Mouse (Mus musculus) adipocyte (in vitro differentiated cells): ENCODE results near the gene Tex50.
A peak's percentile ranks its signal among the peaks of the same experiment; 100 is the strongest.
"Not testable (repeated sequence)": the region's sequence is repeated elsewhere in the genome, so short reads cannot be mapped to it uniquely, and the experiment has no call there.

Source experiments
- DNase-seq: peaks from one replicate; pipeline ENCODE4 v3.0.0-alpha.2; 2016; ENCODE audit warnings: low spot score

The Tex50 gene

DNA sequence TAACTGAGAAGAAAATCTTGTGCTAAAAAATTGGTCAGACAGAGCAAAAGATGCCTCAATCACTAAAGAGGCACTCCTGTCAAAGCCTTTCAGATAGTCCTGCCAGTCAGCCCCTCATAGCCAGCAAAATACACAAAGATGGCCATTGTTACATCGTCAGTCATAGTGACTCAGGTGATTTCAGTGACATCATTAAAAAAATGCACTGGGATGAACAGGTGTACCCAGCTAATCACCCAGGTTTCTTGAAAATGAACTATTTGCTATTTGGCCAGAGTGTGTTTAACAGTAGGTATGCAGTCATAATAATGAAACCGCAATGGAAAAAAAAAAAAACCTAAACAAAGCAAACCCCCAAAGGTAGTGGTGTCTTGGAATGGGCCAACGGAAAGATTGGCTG lies at the start of gene Tex50:
Gene Tex50 (minus strand): TSS at position 101 of the 400 bp plus-strand sequence.
- no peak for DNase-seq

DNA sequence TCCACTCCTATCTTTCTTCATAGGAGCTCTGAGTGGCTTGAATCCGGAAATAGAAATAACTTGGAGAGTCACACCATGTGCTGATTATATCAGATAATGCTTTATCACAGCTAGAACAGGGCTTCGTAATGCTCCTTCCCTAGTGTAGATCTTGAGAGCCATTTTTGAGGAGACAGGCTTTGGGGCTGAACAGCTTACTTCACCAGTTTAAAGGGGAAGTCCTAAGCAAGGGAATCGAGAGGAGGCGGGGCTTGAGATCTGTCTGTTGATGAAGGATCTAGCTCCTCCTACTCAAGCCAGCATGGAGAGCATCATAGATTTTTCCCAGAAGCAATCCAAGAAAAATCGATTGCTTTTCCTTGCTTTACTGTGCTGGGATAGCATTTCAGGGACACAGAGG lies 40.7 kb upstream of the Tex50 start:
- DNase-seq = no peak

DNA sequence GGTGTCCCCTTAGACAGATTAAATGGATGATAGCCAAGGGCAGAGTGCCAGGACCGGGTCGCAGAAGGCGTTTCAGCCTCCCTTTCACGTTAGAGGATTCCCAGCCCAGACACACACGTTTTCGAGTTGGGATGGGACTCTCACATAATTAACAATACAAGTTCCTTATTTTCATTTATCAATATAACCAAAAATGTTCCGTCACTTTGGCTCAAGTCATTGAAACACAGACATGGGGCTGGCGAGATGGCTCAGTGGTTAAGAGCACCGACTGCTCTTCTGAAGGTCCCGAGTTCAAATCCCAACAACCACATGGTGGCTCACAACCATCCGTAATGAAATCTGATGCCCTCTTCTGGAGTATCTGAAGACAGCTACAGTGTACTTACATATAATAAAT lies 37.2 kb upstream of the Tex50 start:
- DNase-seq = not testable (repeated sequence)

DNA sequence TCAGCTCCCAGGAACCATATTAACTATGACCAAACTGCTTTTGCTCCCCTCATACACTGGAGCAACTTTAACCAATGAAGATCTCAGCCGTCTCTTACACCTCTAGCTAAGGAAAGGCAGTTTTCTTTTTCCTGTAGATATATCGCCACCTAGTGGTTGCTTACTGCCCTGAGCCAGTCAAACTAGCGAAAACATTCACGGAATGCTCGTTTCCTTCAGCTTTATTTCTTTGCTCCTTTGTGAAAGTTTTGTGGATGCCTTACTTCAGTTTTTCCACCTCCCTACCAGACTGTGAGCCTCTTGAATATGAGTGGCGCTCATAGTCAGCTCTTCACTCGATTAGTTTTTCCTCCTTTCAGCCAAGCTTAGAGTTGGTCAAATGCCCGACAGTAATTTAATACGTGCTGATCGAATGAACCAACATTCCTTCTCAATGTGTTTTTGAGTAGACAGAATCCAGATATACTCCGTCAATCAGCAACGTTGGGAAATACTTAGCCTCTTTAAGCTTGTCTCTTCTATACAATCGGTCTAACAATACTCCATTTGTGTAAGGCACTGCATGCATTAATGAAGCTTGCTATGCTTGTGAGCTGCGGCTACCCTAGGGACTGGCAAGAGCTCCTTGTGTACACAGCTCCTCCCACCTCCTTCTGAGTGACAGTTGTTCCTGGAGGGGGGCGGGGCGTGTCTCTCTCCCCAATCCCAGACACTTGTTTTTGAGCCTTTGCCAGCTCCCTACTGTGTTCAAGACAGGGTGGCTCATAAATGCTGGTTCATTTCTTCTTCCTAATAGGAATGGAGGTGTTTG lies 36.6 kb upstream of the Tex50 start:
- DNase-seq = peak; percentile 82

DNA sequence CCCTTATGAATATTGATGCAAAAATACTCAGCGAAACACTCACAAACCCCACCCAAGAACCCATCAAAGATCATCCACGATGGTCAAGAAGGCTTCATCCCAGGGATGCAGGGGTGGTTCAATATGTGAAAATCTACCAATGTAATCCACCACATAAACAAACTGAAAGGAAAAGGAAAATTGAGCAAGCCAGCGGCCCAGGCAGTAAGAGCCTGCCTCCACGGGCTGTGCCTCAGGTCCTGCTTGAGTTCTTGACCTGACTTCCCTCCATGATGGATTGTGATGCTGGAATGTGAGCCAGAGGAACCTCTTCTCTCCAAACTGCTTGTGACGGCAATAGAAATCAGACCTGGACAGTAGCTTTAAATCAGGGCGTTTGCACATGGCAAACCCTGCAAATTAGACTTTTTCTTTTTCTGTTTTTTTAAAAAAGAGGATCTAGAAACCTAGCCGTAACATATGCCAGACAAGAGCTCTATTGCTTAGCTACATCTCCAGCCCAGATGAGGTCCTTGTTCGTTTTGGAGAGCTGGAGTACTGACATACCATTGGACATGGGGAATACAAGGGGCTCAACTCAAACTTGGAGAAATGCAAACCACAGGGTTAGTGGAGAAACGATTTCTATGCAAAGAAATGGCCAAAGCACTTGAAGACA lies 31.3 kb upstream of the Tex50 start:
- DNase-seq = no peak

DNA sequence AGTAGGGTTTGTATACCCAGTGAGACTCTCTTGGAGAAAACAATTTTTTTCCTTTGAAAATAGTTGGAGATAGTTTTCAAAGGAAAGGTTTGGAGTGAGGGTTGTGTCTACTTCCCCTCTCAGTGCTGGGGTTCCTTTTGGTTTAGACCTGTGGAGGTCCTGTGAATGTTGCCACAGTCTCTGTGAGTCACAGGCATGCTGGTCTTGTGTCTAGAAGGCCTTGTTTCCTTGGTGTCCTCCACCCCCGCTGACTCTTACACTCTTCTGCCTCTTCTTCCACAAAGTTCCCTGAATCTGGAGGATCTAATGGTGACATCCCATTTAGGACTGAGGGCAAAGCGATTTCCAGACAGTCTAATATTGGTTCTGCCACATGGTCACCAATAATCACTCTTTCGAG lies 26.3 kb upstream of the Tex50 start:
- no peak for DNase-seq

DNA sequence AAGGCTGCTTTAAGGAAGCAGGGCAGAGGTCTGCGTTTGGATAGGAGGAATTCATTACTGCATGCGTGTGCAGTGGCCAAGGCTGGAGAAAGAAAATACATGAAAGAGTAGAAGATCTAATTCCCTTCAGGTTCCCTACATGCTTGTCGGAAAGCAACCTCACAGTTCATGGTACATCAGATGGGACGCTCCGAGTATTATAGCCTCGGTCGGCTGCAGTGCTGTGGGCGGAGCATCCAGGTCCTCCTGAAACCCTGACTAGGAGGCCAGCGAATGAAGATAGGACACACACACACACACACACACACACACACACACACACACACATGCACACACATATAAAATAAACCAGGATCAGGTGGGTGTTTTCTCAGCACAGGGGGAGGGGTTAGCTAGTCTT lies 24.6 kb upstream of the Tex50 start:
- DNase-seq = no peak

DNA sequence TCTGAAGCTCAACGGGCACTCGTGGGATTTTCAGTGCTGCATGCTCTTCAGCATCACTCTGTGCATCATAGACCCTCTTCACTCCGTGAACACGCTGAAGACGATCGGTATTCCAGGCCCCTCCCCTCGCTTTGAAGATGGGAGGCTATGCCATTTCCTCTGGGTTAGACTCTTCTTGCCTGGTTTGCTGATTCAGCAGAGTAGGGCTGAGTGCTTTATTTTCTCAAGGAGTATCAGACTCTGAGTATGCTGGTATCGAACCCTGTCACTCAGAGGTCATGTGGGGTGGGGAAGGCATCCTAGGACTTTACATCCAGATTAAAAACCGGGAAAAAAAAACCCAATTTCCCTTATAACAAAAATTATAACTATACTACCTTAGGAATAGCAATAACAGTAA lies 23.3 kb upstream of the Tex50 start:
- DNase-seq = no peak

DNA sequence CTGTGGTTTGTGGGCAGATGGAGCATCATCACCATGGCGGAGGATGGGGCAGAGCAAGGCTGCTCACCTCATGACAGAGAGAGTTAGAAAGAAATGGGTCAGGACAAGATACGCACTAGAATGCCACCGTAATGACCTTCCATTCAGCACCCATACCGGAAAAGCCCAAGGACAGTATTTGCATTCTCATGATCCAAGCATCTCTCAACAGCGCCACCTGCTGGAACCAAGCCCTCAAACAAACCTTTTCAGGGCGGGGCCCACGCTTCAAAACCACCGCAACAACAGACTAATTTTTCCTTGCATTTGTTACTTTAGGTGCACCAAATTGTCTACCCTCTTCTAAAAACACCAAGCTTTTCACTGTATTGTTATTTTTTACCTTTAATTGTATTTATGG lies 21.6 kb upstream of the Tex50 start:
- DNase-seq = peak; percentile 53

DNA sequence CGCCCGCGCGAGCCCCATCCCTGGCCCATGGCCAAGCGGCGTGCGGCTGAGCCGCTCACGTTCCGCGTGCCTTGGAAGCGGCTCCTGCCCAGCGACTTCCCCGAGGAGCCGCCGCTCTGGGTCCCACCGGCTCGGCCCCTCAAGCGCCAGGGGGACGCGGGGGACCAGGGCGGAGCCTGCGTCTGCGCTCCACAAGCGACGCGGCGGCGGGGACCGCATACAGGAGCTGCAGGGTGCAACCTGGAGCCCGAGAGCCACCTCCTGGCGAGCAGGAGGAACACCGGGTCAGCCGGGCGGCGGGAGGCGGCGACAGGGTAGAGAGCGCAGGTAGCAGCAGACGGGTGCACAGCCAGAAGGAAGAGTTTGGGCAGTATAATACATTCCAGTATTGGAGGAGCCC lies 11.5 kb upstream of the Tex50 start:
- no peak for DNase-seq

DNA sequence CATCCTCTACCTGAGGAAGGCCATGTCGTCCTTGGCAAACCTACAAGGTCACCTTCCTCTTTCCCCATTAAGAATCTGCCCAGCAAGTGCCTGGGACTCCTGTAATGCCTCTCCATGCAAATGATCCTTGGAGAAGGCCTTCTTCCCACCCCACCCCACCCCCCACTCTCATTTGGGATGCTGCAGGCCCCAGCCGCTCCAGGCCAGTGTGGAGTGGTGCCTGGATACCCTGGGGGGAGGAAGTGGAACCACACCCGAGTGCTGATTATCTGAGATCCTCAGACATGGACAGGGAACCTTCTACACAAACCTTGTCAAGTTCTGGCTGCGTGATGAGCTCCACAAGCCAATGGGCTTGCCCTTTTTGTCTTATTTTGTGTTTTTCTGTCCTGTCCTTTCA lies 1.2 kb upstream of the Tex50 start:
- no peak for DNase-seq

DNA sequence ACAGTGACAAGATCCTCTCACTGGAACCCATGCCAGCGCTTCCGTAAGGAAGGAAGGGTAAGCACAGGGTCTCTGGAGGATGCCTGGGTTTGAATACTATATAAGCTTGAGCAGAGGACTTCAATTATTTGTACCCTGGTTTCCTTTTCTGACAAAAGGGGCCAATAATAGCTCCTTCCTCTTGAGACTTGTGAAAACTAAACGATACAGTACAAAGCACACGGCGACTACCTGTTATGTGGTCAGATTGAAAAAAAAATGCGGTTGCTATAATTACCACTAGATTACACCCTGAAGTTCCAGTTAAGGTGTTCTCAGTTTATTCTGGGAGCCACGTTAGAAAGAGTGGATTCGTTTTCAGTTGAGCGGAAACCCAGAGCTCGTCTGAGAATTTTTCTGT lies 2.6 kb downstream of the Tex50 start:
- no peak for DNase-seq

DNA sequence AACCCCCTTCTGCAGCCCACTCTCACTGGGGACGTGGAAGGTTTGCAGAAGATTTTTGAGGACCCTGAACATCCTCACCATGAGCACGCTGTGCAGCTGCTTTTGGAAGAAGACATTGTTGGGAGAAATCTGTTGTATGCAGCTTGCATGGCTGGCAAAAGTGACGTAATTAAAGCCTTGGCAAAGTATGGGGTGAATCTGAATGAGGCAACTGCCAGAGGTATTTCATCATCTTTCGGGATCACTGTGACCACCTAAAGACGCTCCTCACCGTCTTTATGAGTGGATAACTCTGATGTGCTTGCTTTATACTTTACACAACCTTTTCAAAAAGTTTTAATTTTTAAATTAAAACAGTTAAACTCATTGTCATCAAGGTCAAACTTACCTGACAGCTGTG lies 8.0 kb downstream of the Tex50 start:
- peak; percentile 7 for DNase-seq

DNA sequence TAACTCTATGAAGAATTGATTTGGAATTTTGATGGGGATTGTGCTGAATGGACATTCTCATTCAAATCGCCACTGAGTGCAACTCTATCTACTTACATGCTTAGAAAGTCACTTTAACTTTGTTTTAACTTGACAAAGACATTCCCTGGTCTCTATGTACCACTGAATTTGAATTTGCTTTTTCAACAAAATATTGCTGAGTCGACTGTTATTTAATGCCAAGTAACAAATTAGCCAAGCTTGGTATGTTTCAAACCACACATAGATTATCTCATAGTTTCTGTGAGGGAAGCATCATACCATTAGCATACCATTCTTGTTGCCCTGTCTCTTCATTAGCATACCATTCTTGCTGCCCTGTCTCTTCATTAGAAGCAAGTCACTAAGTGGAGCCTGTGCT lies 11.2 kb downstream of the Tex50 start:
- DNase-seq = no peak

DNA sequence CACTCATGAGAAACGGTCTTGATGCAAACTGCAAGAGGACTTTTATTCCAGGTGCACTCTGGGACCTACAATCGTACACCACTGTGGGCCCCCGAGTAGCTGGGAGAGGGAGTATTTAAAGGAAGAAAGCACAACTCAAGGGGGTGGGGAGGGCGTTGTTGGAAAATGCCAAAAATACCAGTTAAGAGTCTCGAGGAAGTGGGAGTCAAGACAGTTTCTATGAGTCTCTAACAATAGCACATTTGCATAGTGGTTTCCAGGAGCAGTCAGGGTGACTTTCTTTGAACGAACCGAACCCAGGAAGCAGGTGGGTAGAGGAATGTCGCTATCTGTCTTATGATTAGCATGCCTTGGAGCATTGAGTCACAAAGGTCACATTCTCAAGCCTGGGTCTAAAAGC lies 13.5 kb downstream of the Tex50 start:
- DNase-seq = not testable (repeated sequence)

DNA sequence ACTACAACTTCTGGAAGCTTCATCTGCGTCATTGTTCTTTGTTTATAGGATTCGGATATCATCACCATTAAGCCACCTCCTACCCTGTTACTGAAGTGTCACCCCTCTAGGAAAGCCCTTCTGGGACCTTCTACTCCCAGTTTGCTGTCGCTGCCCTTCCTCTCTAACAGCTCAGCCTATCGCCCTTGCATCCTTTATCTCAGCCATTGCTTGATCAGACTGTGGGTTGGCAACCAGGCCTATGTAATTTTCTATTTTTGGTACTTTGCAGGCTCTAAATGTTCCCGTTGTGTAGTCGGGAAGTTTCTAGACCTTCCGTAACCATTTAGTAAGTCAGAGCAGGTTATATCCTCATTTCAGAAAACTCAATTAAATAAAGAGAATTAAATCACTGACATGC lies 15.9 kb downstream of the Tex50 start:
- DNase-seq = no peak

DNA sequence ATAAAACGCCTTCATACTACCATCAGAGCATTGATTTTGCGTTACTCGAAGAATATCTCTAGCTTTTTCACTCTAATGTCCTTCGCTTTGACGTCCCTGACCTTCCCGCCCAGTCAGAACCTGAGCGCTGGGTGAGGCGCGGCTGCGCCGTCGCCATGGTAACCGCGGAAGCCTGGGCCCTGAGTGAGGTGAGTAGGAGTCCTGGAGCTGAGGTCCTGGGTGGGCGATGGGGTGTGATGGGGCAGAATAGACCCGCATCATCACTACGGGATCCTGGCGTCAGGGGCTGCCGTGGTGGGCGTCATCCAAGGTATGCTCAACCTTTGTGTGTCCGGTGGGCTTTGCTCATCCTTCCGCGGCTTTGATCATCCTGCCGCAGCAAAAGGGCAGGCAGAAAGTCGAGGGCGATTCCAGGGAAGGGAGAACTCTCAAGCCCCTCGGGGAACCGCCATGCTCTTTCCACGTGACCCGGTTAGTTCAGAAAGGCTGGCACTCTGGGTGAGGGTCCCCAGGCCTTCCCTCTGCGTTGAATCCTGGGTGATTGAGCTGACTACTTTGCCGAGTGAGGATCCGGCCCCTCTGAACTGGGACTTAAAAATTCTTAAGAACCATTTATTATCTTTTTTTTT lies 16.5 kb downstream of the Tex50 start, which contains the start of gene Ankrd45:
Gene Ankrd45 (plus strand): TSS at position 161 of the 629 bp plus-strand sequence.
- no peak for DNase-seq

DNA sequence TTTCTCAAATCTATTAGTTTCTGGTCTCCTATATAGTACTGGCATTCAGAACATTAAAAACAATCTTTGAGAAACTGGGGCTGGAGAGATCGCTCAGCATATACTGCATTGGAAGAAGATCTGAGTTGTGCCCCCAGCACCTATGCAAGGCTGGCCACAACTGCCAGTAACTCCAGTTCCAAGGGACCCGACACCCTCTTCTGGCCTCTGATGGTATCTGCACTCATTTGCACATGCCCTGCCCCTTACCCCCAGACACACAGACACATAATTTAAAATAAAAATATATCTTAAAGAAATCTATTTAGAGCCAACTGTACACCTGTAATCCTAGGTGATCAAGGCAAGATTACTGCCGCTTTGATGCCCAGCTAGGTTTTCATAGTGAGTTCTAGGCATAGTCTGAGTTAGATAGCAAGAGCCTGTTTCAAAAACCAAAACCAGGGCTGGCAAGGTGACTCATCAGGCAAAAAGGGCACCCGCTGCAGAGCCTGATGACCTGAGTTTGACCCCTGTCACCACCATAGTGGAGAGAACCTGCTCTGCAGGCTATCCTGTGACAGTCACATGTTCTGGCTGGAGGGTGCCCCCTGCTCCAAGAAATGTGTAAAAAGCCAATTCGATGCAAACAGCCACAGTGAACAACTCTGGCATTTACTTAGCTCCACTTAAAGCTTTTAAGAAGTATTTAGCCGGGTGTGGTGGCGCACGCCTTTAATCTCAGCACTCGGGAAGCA lies 18.9 kb downstream of the Tex50 start:
- DNase-seq = no peak

DNA sequence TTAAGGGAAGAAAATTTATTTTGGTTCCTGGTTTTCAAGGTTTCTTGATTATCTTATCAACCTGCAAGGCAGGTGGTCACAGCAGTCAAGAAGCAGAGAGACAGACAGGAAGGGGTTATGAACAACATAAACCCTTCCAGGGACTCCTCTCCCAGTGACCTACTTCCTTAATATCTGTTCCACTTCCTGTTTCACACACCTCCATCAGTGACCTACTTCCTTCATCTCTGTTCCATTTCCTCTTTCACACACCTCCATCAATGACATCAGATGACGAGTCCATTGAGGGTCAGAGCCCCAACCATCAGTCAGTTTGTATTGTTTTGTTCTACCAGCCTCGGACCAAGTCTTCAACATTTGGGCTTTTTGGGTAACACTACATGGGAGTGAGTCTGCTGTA lies 19.6 kb downstream of the Tex50 start:
- DNase-seq = no peak

DNA sequence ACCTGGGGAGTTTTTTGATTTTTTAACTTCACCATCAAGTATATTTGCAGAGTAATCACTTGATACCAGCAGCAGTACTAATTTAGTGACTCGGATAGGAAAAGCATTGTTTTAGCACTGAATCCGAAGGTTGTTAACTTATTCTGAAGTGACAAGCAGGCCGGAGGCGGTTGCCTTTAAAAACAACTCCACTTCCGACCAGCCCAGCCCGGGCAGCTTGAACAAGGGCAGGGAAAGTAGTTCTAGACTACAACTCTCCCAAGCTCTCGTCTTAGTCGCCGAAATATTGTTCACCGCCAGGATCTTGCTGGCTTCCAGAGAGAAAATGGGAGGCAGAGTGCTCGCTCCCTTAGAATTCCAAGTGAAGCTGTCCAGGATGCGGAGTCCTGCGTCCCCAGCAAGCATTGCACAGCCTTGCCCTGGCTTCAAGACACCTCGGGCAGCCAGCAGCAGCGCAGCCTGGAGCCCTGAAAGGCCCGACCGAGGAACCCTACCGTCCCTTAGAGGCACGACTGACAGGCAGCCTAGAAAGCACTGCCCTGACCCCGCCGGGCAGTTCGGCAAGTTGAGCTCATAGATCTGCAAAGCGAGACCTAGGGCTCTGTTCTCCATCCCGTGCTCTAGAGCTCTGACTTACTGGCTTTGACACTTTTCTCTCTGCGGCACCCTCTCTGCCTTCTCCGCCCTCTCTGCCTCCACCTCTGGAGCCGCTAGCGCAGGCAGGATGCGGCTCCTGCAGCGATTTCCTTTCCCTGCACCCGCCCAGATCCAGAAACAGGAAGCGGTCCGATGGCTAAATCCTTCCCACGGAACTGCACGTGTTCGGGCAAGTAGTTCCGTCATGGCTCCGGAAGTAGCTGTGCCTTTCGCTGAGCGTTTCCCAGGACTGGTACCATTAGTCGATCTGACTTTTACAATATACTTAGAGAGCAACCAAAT lies 28.1 kb downstream of the Tex50 start, which contains the start of gene Klhl20:
Gene Klhl20 (minus strand): TSS at position 786 of the 939 bp plus-strand sequence.
- DNase-seq = peak; percentile 96

DNA sequence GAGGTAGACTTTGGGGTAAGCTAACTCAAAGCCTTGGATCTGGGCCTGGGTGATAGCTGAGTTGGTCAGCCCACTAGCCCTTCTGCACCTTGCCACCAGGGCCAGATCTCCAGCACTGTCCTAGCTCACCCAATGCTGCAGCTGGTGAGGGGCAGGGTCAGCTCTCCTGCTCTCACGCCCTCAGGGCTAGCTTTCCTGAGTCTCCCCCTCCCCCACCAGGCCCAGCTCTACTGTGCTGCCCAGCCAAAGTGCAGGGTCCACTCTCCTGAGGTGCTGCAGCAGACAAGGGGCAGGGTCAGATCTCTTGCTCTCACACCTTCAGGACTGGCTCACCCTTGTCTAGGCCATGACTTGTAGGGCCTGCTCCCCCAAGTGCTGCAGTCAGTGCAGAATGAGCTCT lies 32.7 kb downstream of the Tex50 start:
- DNase-seq = no peak
